Mouse (Mus musculus) G1E (cell line): ENCODE measurements around the gene Pld4.

ENCODE experiments used
- CTCF ChIP-seq: IDR thresholded peaks from 2 replicates; pipeline ENCODE4 v1.5.1; 2012; ENCODE audit warnings: low read depth, low read length, inconsistent platforms, mixed read lengths
- GATA1 ChIP-seq: IDR thresholded peaks from 2 replicates; pipeline ENCODE4 v1.6.1; 2012; ENCODE audit warnings: borderline replicate concordance, low read length, inconsistent platforms, mixed read lengths
- POLR2AphosphoS5 ChIP-seq: IDR thresholded peaks from 2 replicates; pipeline ENCODE4 v1.6.1; 2012; ENCODE audit warnings: low read depth, low read length, inconsistent platforms; ENCODE audit not compliant: insufficient replicate concordance
- TAL1 ChIP-seq: conservative IDR thresholded peaks from 2 replicates; pipeline ENCODE4 v1.6.1; 2012; ENCODE audit warnings: low read depth, low read length, inconsistent platforms, mixed read lengths

GRCm38 (mm10) chr12:112727801-112728200 lies 32.7 kb upstream of the Pld4 start:
- TF ChIP-seq CTCF (no peak), POLR2AphosphoS5 (no peak), GATA1 (no peak), TAL1 (no peak)
